Mouse (Mus musculus) liver, postnatal 0 days (tissue): ENCODE measurements around the gene Kcnt1.

Source experiments
- CTCF ChIP-seq: sonication (generic); IDR thresholded peaks from 2 replicates; pipeline ENCODE4 v1.5.1; 2016; ENCODE audit warnings: antibody characterized with exemption, low read depth
- EP300 ChIP-seq: IDR thresholded peaks from 2 replicates; pipeline ENCODE4 v1.6.1; 2016; ENCODE audit warnings: antibody characterized with exemption, low read depth, mild to moderate bottlenecking

GRCm38 (mm10) chr2:25862038-25862437, 1.5 kb upstream of the Kcnt1 start:
- TF ChIP-seq CTCF (no peak), EP300 (no peak)
